Mouse (Mus musculus): ENCODE results near the gene Ccz1. TPM values are rescaled to one million over a fixed set of nuclear protein-coding genes. Genes with fewer than 3 reads are reported as not detected.

The Ccz1 gene
- polyA plus RNA-seq, 1 experiment = 44.4 TPM

DNA sequence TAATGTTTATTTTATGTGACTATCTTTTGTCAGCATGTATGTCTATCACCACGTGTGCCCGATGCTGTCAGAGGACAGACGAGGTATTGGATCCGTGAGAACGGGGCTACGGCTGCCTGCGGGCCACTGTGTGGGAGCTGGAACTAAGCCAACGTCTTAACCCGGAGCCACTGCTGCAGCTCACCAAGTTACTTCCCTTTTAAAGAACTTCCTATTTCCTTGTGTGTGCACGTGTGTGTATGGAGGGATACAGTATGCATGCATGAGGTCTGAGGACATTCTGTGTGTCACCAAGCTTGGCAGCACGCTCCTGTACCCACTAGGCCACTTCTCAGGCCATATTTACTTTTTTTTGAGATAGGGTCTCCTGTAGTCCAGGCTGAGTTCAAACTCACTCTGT is 24.6 kb downstream of the Ccz1 start:
- TF ChIP-seq POLR2A (IDR thresholded peaks at IDR 0.05; ENCODE audit: borderline replicate concordance, control insufficient read depth, low read depth, low read length) (no peak), CTCF (IDR thresholded peaks at IDR 0.05; ENCODE audit: control insufficient read depth, insufficient read depth, low read length) (no peak)
- Histone ChIP-seq H3K4me3 (replicated peaks; ENCODE audit: control insufficient read depth, low read depth, low read length) (no peak overlapping the region), H3K4me1 (ENCODE audit: control insufficient read depth, insufficient read depth, low read length) (no peaks in the 10 kb centered on the region), H3K27ac (ENCODE audit: control insufficient read depth, insufficient read depth, low read depth, low read length, poor library complexity) (no peak overlapping the region)
- WGBS = 16% methylated on average over 11 of the region's 11 CpGs

DNA sequence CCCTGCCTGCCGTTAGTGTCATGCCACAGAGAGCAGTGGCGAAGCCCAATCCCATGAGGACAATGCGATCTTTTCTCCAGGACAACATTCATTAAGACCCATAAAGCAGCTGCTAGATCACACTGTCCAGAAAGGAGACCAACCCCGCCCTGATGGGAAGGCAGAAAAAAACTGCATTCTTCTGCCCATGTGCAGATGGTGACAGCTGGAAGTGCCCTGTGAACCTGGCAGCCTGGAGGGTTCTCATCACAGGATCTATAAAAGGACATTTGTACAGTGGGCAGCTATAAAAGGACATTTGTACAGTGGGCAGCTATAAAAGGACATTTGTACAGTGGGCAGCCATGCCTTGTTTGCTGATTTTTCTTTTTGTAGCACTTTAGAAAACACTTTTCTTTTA is 25.6 kb downstream of the Ccz1 start:
- no peak for TF ChIP-seq POLR2A (IDR thresholded peaks at IDR 0.05; ENCODE audit: borderline replicate concordance, control insufficient read depth, low read depth, low read length)
- no peak for TF ChIP-seq CTCF (IDR thresholded peaks at IDR 0.05; ENCODE audit: control insufficient read depth, insufficient read depth, low read length)
- Histone ChIP-seq H3K4me3 (replicated peaks; ENCODE audit: control insufficient read depth, low read depth, low read length) (no peak overlapping the region), H3K27ac (ENCODE audit: control insufficient read depth, insufficient read depth, low read depth, low read length, poor library complexity) (no peak overlapping the region), H3K4me1 (ENCODE audit: control insufficient read depth, insufficient read depth, low read length) (no peaks in the 10 kb centered on the region)
- WGBS = 89% methylated on average over 4 of the region's 4 CpGs

DNA sequence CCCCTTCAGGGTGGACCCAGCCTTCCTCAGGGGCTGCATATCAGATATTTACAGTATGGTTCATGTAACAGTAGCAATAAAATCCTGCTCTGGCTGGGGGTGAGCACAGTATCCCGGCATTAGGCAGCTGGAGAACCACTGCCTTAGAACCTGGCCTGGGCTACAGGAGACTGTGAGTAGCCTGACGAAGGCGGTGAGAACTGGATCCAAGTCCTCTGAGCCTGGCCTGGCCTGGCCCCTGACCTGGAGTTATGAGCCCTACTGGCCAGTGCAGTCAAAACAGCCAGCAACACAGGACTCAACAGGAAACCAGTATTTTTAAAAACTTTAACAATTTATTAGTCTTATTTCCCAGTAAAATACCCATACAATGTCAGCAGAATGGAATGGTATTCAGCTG is 27.1 kb downstream of the Ccz1 start:
- no peak for TF ChIP-seq POLR2A (IDR thresholded peaks at IDR 0.05; ENCODE audit: borderline replicate concordance, control insufficient read depth, low read depth, low read length)
- no peak for TF ChIP-seq CTCF (IDR thresholded peaks at IDR 0.05; ENCODE audit: control insufficient read depth, insufficient read depth, low read length)
- Histone ChIP-seq H3K4me3 (replicated peaks; ENCODE audit: control insufficient read depth, low read depth, low read length) (no peak overlapping the region), H3K27ac (ENCODE audit: control insufficient read depth, insufficient read depth, low read depth, low read length, poor library complexity) (no peak overlapping the region), H3K4me1 (ENCODE audit: control insufficient read depth, insufficient read depth, low read length) (no peaks in the 10 kb centered on the region)
- WGBS = 98% methylated on average over 3 of the region's 3 CpGs

DNA sequence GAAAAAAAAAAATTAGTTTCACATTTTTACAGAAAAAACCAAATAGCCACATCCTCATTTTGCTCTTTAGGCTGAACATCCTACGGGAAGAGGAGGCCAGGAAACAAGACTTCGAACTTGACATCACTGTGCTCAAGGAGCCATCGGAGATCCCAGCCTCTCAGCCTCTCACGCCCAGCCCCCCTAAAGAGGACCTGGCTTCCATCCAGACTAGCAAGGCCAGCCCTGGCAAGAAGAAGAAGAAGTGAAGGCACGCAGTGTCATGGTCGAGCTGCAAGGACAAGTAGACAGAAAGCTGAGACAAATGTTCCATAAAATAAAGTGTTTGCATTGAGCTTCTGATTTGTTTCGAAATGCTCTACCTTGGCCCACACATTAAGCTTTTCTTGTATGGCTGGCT is 29.3 kb downstream of the Ccz1 start:
- TF ChIP-seq CTCF (IDR thresholded peaks at IDR 0.05; ENCODE audit: control insufficient read depth, insufficient read depth, low read length) (no peak), POLR2A (IDR thresholded peaks at IDR 0.05; ENCODE audit: borderline replicate concordance, control insufficient read depth, low read depth, low read length) (no peak)
- H3K4me3 ChIP-seq (replicated peaks; ENCODE audit: control insufficient read depth, low read depth, low read length) = no peak overlapping the region
- no peak overlapping the region for H3K27ac ChIP-seq (ENCODE audit: control insufficient read depth, insufficient read depth, low read depth, low read length, poor library complexity)
- no peaks in the 10 kb centered on the region for H3K4me1 ChIP-seq (ENCODE audit: control insufficient read depth, insufficient read depth, low read length)
- 72% methylated on average over 7 of the region's 7 CpGs for WGBS

GRCm38 (mm10) chr5:143982361-143982760 is 32.3 kb downstream of the Ccz1 start:
- H3K4me1 ChIP-seq (ENCODE audit: control insufficient read depth, insufficient read depth, low read length) = no peaks in the 10 kb centered on the region
- H3K27ac ChIP-seq (ENCODE audit: control insufficient read depth, insufficient read depth, low read depth, low read length, poor library complexity) = no peak overlapping the region
- 77% methylated on average over 2 of the region's 2 CpGs for WGBS
- H3K4me3 ChIP-seq (replicated peaks; ENCODE audit: control insufficient read depth, low read depth, low read length) = no peak overlapping the region
- TF ChIP-seq CTCF (IDR thresholded peaks at IDR 0.05; ENCODE audit: control insufficient read depth, insufficient read depth, low read length) = no peak
- no peak for TF ChIP-seq POLR2A (IDR thresholded peaks at IDR 0.05; ENCODE audit: borderline replicate concordance, control insufficient read depth, low read depth, low read length)

- 77% methylated on average over 9 of the region's 9 CpGs for WGBS
Observed at GRCm38 (mm10) chr5:143980858-143981257, 33.8 kb downstream of the Ccz1 start.

DNA sequence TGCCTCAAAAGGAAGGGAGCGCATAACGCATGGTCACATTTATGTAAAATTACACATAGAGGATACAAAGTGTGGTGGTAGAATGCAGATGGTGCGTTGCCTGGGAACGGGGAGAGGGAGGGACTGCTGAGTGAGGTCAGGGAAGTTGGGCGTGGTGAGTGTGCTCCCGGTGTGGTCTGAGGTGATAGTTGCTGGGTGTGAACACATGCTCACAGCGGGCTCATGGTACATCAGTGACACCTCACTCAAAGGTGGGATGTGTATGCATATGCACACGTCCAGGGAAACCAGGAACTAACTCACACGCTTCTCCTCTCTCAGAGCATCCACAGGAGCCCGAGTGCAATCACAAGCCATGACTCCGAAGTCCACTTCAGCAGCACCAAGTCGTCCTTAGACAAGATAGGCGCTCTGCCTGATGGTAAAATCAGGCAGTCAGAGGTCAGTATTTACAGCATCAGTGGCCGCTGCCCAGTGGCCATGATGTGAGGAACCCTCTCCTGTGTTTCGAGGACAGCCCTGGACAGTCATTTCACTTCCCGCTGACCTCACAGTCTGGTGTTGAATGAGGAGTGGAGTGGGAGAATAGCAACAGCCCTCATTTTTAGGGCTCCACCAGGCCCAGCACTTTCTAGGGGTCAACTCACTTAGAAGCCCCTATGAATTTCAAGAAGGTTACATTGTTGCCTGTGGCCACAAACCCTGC is 37.8 kb downstream of the Ccz1 start:
- H3K4me3 ChIP-seq (replicated peaks; ENCODE audit: control insufficient read depth, low read depth, low read length) = no peak overlapping the region
- H3K4me1 ChIP-seq (ENCODE audit: control insufficient read depth, insufficient read depth, low read length) = peaks cover 4% of the 10 kb centered on the region
- TF ChIP-seq POLR2A (IDR thresholded peaks at IDR 0.05; ENCODE audit: borderline replicate concordance, control insufficient read depth, low read depth, low read length) (no peak), CTCF (IDR thresholded peaks at IDR 0.05; ENCODE audit: control insufficient read depth, insufficient read depth, low read length) (no peak)
- WGBS = 68% methylated on average over 16 of the region's 16 CpGs
- no peak overlapping the region for H3K27ac ChIP-seq (ENCODE audit: control insufficient read depth, insufficient read depth, low read depth, low read length, poor library complexity)

More at GRCm38 (mm10) chr5:143980858-143981257, 33.8 kb downstream of the Ccz1 start:
- H3K27ac ChIP-seq (ENCODE audit: control insufficient read depth, insufficient read depth, low read depth, low read length, poor library complexity) = no peak overlapping the region
- peaks cover 3% of the 10 kb centered on the region for H3K4me1 ChIP-seq (ENCODE audit: control insufficient read depth, insufficient read depth, low read length)
- H3K4me3 ChIP-seq (replicated peaks; ENCODE audit: control insufficient read depth, low read depth, low read length) = no peak overlapping the region
- no peak for TF ChIP-seq CTCF (IDR thresholded peaks at IDR 0.05; ENCODE audit: control insufficient read depth, insufficient read depth, low read length)
- TF ChIP-seq POLR2A (IDR thresholded peaks at IDR 0.05; ENCODE audit: borderline replicate concordance, control insufficient read depth, low read depth, low read length) = no peak

DNA sequence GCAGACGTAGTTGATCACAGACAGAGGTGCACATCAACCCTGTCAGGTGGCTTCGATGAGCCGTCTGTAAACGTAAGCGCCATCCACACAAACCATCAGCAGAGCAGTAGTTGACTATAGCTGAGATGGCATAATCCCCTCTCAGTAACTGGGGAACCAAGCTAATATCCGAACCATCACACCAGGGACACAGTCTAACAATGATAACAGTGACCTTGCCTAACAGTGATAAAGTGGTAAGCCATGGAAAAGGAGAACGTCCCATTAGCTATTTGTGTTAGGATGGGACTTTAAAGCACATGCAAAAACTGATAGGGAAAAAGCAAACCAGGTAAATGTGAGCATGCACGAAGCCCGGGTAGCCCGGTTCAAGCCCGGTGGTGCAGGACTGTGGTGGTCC is 38.4 kb downstream of the Ccz1 start:
- H3K27ac ChIP-seq (ENCODE audit: control insufficient read depth, insufficient read depth, low read depth, low read length, poor library complexity) = peak overlapping the region; percentile 19; the same call in 1 of the 2 replicates
- H3K4me3 ChIP-seq (replicated peaks; ENCODE audit: control insufficient read depth, low read depth, low read length) = no peak overlapping the region
- H3K4me1 ChIP-seq (ENCODE audit: control insufficient read depth, insufficient read depth, low read length) = peaks cover 4% of the 10 kb centered on the region
- 82% methylated on average over 11 of the region's 11 CpGs for WGBS
- TF ChIP-seq POLR2A (IDR thresholded peaks at IDR 0.05; ENCODE audit: borderline replicate concordance, control insufficient read depth, low read depth, low read length) = no peak
- TF ChIP-seq CTCF (IDR thresholded peaks at IDR 0.05; ENCODE audit: control insufficient read depth, insufficient read depth, low read length) = no peak

- H3K4me1 ChIP-seq (ENCODE audit: control insufficient read depth, insufficient read depth, low read length) = peaks cover 4% of the 10 kb centered on the region
- 19% methylated on average over 2 of the region's 2 CpGs for WGBS
- H3K27ac ChIP-seq (ENCODE audit: control insufficient read depth, insufficient read depth, low read depth, low read length, poor library complexity) = no peak overlapping the region
- TF ChIP-seq POLR2A (IDR thresholded peaks at IDR 0.05; ENCODE audit: borderline replicate concordance, control insufficient read depth, low read depth, low read length) (no peak), CTCF (IDR thresholded peaks at IDR 0.05; ENCODE audit: control insufficient read depth, insufficient read depth, low read length) (no peak)
- no peak overlapping the region for H3K4me3 ChIP-seq (replicated peaks; ENCODE audit: control insufficient read depth, low read depth, low read length)
Observed at GRCm38 (mm10) chr5:143975631-143975933, 39.1 kb downstream of the Ccz1 start.
